Mouse (Mus musculus) liver, postnatal 0 days (tissue): ENCODE measurements around the gene Cmtm8.

Source experiments
- CTCF ChIP-seq: sonication (generic); IDR thresholded peaks from 2 replicates; pipeline ENCODE4 v1.5.1; 2016; ENCODE audit warnings: antibody characterized with exemption, low read depth
- EP300 ChIP-seq: IDR thresholded peaks from 2 replicates; pipeline ENCODE4 v1.6.1; 2016; ENCODE audit warnings: antibody characterized with exemption, low read depth, mild to moderate bottlenecking

DNA sequence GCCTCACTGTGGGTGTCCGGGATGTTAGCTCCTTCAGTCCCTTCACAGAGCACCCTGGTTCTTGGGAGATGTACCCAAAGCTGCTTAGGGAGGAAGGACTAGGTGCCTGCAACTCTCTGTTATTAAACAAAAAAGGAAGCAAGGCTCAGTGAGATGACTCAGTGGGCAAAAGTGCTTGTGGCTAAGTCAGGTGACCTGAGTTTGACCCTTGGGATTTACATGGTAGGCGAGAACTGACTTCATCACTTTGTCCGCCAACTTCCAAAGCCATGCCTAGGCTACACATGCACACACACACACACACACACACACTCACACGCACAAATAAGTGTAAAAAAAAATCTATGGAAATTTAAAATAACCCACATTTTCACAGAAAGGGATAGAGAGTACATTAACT lies 32.0 kb downstream of the Cmtm8 start:
- TF ChIP-seq CTCF, result no peak
- no peak for TF ChIP-seq EP300
